Mouse (Mus musculus) telencephalon, adult 2 months (tissue): ENCODE results near the gene Ybx2.
A peak's percentile ranks its signal among the peaks of the same experiment; 100 is the strongest.
"Not testable (repeated sequence)": the region's sequence is repeated elsewhere in the genome, so short reads cannot be mapped to it uniquely, and the experiment has no call there.

Experiments used
- DNase-seq: peaks from one replicate; pipeline ENCODE4 v3.0.0-alpha.2; 2011; ENCODE audit warnings: low read depth, low spot score

The Ybx2 gene

GRCm38 (mm10) chr11:69914917-69915430, 20.6 kb upstream of the Ybx2 start:
- no peak for DNase-seq

GRCm38 (mm10) chr11:69915667-69916627, 19.6 kb upstream of the Ybx2 start:
- DNase-seq = no peak

- not testable (repeated sequence) for DNase-seq
Measured at GRCm38 (mm10) chr11:69916652-69917378, 18.8 kb upstream of the Ybx2 start.

GRCm38 (mm10) chr11:69917379-69917948, 18.1 kb upstream of the Ybx2 start:
- DNase-seq = no peak

- no peak for DNase-seq
Measured at GRCm38 (mm10) chr11:69918118-69918517, 17.5 kb upstream of the Ybx2 start.

- no peak for DNase-seq
Measured at GRCm38 (mm10) chr11:69919053-69919452, 16.5 kb upstream of the Ybx2 start.

- DNase-seq = peak; percentile 42
Measured at GRCm38 (mm10) chr11:69919661-69920265, 15.8 kb upstream of the Ybx2 start.

- DNase-seq = no peak
Measured at GRCm38 (mm10) chr11:69920266-69921031, 15.1 kb upstream of the Ybx2 start.

GRCm38 (mm10) chr11:69921114-69922011, 14.2 kb upstream of the Ybx2 start, which contains the start of gene Eif5a:
Gene Eif5a, minus strand, starts transcription at chr11:69921958.
- peak; percentile 100 for DNase-seq

GRCm38 (mm10) chr11:69922012-69922756, 13.4 kb upstream of the Ybx2 start:
- no peak for DNase-seq

- no peak for DNase-seq
Measured at GRCm38 (mm10) chr11:69922796-69923195, 12.8 kb upstream of the Ybx2 start.

GRCm38 (mm10) chr11:69927501-69927900, 8.1 kb upstream of the Ybx2 start:
- DNase-seq = no peak

- DNase-seq = no peak
Measured at GRCm38 (mm10) chr11:69929712-69930111, 5.9 kb upstream of the Ybx2 start.

- not testable (repeated sequence) for DNase-seq
Measured at GRCm38 (mm10) chr11:69930176-69930575, 5.4 kb upstream of the Ybx2 start.

GRCm38 (mm10) chr11:69930967-69931537, 4.5 kb upstream of the Ybx2 start:
- DNase-seq = no peak

- no peak for DNase-seq
Measured at GRCm38 (mm10) chr11:69931769-69932168, 3.8 kb upstream of the Ybx2 start.

GRCm38 (mm10) chr11:69932254-69932653, 3.3 kb upstream of the Ybx2 start:
- DNase-seq = no peak

GRCm38 (mm10) chr11:69933066-69933465, 2.5 kb upstream of the Ybx2 start:
- no peak for DNase-seq

- no peak for DNase-seq
Measured at GRCm38 (mm10) chr11:69934169-69934568, 1.4 kb upstream of the Ybx2 start.
